16 mouse cellular contexts compared by ENCODE assay signal in the genomic region with DNA sequence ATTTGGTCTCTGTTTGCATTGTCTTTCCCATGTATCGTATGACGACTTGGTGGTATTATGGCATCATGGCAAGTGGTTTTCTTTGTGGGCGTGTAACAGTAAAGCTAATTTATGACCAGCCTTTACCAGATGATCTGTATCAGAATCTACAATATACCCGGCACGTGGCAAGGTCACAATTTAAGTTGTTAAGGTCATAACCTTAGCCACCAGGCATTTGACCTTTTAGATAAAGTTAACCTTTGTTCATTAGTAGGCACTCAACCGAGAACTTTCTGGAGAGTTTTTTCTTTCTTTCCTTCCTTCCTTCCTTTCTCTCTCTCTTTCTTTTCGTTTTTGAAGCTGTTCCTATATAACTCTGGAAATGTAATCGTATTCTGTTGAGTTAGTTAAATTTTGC. TPM values are rescaled to one million over a fixed set of nuclear protein-coding genes. Genes with fewer than 3 reads are reported as not detected.
"Had no signal": no experiment of that assay in that cellular context is flagged by ENCODE, and none has a peak within 500 bp of the region (broad histone marks: within the 10 kb centered on the region; RNA-seq: fewer than 3 reads in every experiment).

No protein-coding gene starts in this region.

- H3K4me1 ChIP-seq: liver, embryonic 15.5 days; midbrain, embryonic 10.5 days had no signal

- H3K9ac ChIP-seq: limb, embryonic 12.5 days; liver, embryonic 15.5 days; neural tube, embryonic 15.5 days had no signal

- H3K27ac ChIP-seq: limb, embryonic 12.5 days; liver, embryonic 15.5 days; midbrain, embryonic 10.5 days; neural tube, embryonic 15.5 days had no signal

- H3K4me2 ChIP-seq: limb, embryonic 12.5 days; liver, embryonic 15.5 days; neural tube, embryonic 15.5 days had no signal

- H3K9me3 ChIP-seq: limb, embryonic 12.5 days; liver, embryonic 15.5 days; neural tube, embryonic 15.5 days had no signal

- H3K4me3 ChIP-seq: limb, embryonic 12.5 days; liver, embryonic 15.5 days; midbrain, embryonic 10.5 days; myocyte; neural tube, embryonic 15.5 days had no signal

- H3K27me3 ChIP-seq: limb, embryonic 12.5 days; neural tube, embryonic 15.5 days had no signal

- DNase-seq: kidney, postnatal 25 days; liver; lung, adult 2 months; lung, postnatal 10 days; lung, postnatal 4 days; midbrain, embryonic 14.5 days; right cerebral cortex, adult 18-20 months; right cerebral cortex, postnatal 25 days; thymus, postnatal 36 days had no signal

RNA-seq across cellular contexts. Expression of a gene that starts 8.7 kb away (rescaled TPM):
- total RNA-seq: megakaryocyte, adult 5-6 weeks had no signal
- polyA plus RNA-seq: myocyte; small intestine, adult 2 months had no signal
